Mouse (Mus musculus): ENCODE measurements around the gene Pigh. TPM values are rescaled to one million over a fixed set of nuclear protein-coding genes. Genes with fewer than 3 reads are reported as not detected.

The Pigh gene
- polyA plus RNA-seq, 1 experiment from 2014 or later, result 29.6 TPM

GRCm38 (mm10) chr12:79041436-79041835 lies 48.0 kb downstream of the Pigh start:
- Histone ChIP-seq H3K9me3 (ENCODE audit: control insufficient read depth, low read length) (no peaks in the 10 kb centered on the region), H3K27ac (ENCODE audit: low read depth, low read length) (no peak overlapping the region), H3K36me3 (ENCODE audit: control insufficient read depth, insufficient read depth, low read length) (no peaks in the 10 kb centered on the region), H3K27me3 (ENCODE audit: control insufficient read depth, insufficient read depth, low read length) (no peaks in the 10 kb centered on the region), H3K4me1 (ENCODE audit: control insufficient read depth, insufficient read depth, low read length) (no peaks in the 10 kb centered on the region), H3K9ac (ENCODE audit: low read length) (no peak overlapping the region), H3K4me2 (no peak overlapping the region), H3K4me3 (ENCODE audit: low read depth, low read length) (no peak overlapping the region)
- DNase-seq (ENCODE audit: low spot score, missing footprints) (no peak), ATAC-seq (ENCODE audit: low FRiP score) (no peak)

DNA sequence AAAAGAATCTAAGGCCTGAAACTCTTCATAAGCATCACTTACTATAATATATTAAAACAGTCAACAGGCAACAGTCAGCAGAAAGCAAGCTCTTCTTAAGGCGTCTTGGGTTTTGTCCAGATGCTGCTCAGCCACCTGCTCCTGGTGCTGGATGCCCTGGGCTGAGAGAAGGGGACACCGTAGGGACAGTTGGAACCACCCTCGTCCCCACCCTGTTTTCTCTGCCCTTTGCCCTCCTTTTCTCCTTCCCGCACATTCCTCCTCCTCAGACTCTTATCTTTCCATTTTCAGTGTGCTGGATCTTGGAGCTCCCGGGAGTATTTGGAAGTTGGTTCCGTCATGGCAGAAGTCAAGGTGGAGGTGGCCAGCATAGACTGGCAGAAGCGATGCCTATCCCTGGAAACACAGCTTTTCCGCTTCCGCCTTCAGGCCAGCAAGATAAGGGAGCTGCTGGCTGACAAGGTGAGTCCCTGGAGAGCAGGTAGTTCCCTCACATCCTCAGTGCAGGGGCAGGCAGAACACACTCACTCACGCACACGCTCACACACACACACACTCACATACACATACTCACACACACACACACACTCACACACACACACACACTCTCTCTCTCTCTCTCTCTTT lies 49.1 kb downstream of the Pigh start:
- Histone ChIP-seq H3K9ac (ENCODE audit: low read length) (no peak overlapping the region), H3K36me3 (ENCODE audit: control insufficient read depth, insufficient read depth, low read length) (no peaks in the 10 kb centered on the region), H3K27ac (ENCODE audit: low read depth, low read length) (no peak overlapping the region), H3K4me3 (ENCODE audit: low read depth, low read length) (no peak overlapping the region), H3K4me1 (ENCODE audit: control insufficient read depth, insufficient read depth, low read length) (0 out of 2 replicates have a peak, but pooled peaks cover 2% of the 10 kb centered on the region), H3K9me3 (ENCODE audit: control insufficient read depth, low read length) (no peaks in the 10 kb centered on the region), H3K4me2 (no peak overlapping the region), H3K27me3 (ENCODE audit: control insufficient read depth, insufficient read depth, low read length) (no peaks in the 10 kb centered on the region)
- no peak for ATAC-seq (ENCODE audit: low FRiP score)
- DNase-seq (ENCODE audit: low spot score, missing footprints), result no peak
- 87% methylated on average over 11 of the region's 11 CpGs for WGBS

GRCm38 (mm10) chr12:79039708-79040107 lies 49.7 kb downstream of the Pigh start:
- no peak for DNase-seq (ENCODE audit: low spot score, missing footprints)
- 0 out of 2 replicates have a peak, but pooled peaks cover 4% of the 10 kb centered on the region for H3K4me1 ChIP-seq (ENCODE audit: control insufficient read depth, insufficient read depth, low read length)
- no peak overlapping the region for H3K4me2 ChIP-seq
- H3K9ac ChIP-seq (ENCODE audit: low read length), result no peak overlapping the region
- no peaks in the 10 kb centered on the region for H3K27me3 ChIP-seq (ENCODE audit: control insufficient read depth, insufficient read depth, low read length)
- 70% methylated on average over 8 of the region's 8 CpGs for WGBS
- H3K36me3 ChIP-seq (ENCODE audit: control insufficient read depth, insufficient read depth, low read length), result no peaks in the 10 kb centered on the region
- no peak for ATAC-seq (ENCODE audit: low FRiP score)
- H3K9me3 ChIP-seq (ENCODE audit: control insufficient read depth, low read length), result no peaks in the 10 kb centered on the region
- no peak overlapping the region for H3K27ac ChIP-seq (ENCODE audit: low read depth, low read length)
- H3K4me3 ChIP-seq (ENCODE audit: low read depth, low read length), result no peak overlapping the region

DNA sequence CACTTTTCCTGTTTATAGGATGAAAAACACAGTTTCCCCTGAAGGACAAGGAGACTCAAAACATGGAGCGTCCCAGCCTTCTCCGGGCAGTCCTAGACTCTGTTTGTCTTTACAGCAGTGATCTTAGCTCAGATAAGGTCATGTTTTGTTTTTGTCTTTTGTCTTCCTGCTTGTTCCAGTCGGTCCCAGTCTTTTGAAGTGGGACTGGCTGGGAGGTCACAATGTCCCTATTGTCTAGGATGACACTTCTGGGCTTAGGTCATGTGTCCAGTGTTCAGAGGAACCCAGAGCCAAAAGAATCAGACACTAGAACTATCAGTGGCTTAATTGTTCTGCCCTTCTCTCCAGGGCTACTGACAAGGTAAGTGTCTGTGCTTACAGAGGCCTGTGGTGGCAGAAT lies 54.1 kb downstream of the Pigh start:
- DNase-seq (ENCODE audit: low spot score, missing footprints) (no peak), ATAC-seq (ENCODE audit: low FRiP score) (no peak)
- no peaks in the 10 kb centered on the region for H3K36me3 ChIP-seq (ENCODE audit: control insufficient read depth, insufficient read depth, low read length)
- no peak overlapping the region for H3K4me2 ChIP-seq
- 11% methylated on average over 3 of the region's 3 CpGs for WGBS
- no peaks in the 10 kb centered on the region for H3K9me3 ChIP-seq (ENCODE audit: control insufficient read depth, low read length)
- no peak overlapping the region for H3K27ac ChIP-seq (ENCODE audit: low read depth, low read length)
- no peaks in the 10 kb centered on the region for H3K27me3 ChIP-seq (ENCODE audit: control insufficient read depth, insufficient read depth, low read length)
- H3K4me1 ChIP-seq (ENCODE audit: control insufficient read depth, insufficient read depth, low read length), result 0 out of 2 replicates have a peak, but pooled peaks cover 4% of the 10 kb centered on the region
- no peak overlapping the region for H3K9ac ChIP-seq (ENCODE audit: low read length)
- H3K4me3 ChIP-seq (ENCODE audit: low read depth, low read length), result no peak overlapping the region

DNA sequence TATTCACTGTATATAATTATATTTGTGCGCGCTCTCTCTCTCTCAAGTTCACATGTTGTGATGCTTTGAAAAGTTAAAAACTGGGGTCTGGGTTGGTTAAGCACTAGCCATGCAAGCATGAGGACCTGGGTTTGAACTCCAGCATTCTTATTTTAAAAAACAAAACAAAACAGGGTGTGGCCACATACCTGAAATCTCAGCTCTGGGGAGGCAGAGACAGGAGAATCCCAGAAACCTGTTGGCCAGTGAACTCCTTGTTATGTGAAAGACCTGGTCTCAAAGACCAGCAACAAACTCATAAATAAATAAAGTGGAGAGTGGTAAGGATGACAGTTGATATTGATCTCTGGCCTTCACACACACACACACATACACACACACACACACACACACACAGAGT lies 55.1 kb downstream of the Pigh start:
- ATAC-seq (ENCODE audit: low FRiP score) (no peak), DNase-seq (ENCODE audit: low spot score, missing footprints) (no peak)
- no peak overlapping the region for H3K4me2 ChIP-seq
- no peak overlapping the region for H3K9ac ChIP-seq (ENCODE audit: low read length)
- 0 out of 2 replicates have a peak, but pooled peaks cover 4% of the 10 kb centered on the region for H3K4me1 ChIP-seq (ENCODE audit: control insufficient read depth, insufficient read depth, low read length)
- H3K27me3 ChIP-seq (ENCODE audit: control insufficient read depth, insufficient read depth, low read length), result no peaks in the 10 kb centered on the region
- WGBS, result 98% methylated on average over 2 of the region's 2 CpGs
- no peaks in the 10 kb centered on the region for H3K36me3 ChIP-seq (ENCODE audit: control insufficient read depth, insufficient read depth, low read length)
- H3K27ac ChIP-seq (ENCODE audit: low read depth, low read length), result no peak overlapping the region
- no peak overlapping the region for H3K4me3 ChIP-seq (ENCODE audit: low read depth, low read length)
- no peaks in the 10 kb centered on the region for H3K9me3 ChIP-seq (ENCODE audit: control insufficient read depth, low read length)

Other genes starting within 250 kb of the Pigh start
- 106 and 122 TPM in 2 replicates for gene Atp6v1d, start 228.0 kb downstream of the Pigh start, polyA plus RNA-seq (2014; fragmentation: Nextera tagmentation; extraction: Ambion mirVana)
- gene Eif2s1, start 227.8 kb downstream of the Pigh start, polyA plus RNA-seq (2014; fragmentation: Nextera tagmentation; extraction: Ambion mirVana), result 249 and 250 TPM in 2 replicates
- 2.9 and 3.9 TPM in 2 replicates for gene Plek2, start 182.7 kb downstream of the Pigh start, polyA plus RNA-seq (2014; fragmentation: Nextera tagmentation; extraction: Ambion mirVana)
- gene Tmem229b, start 82.0 kb downstream of the Pigh start, polyA plus RNA-seq (2014; fragmentation: Nextera tagmentation; extraction: Ambion mirVana), result 6.0 and 6.4 TPM in 2 replicates
- gene Plekhh1, start 60.5 kb downstream of the Pigh start, polyA plus RNA-seq (2014; fragmentation: Nextera tagmentation; extraction: Ambion mirVana), result 6.4 and 6.8 TPM in 2 replicates
- gene Arg2, start 41.1 kb upstream of the Pigh start, polyA plus RNA-seq (2014; fragmentation: Nextera tagmentation; extraction: Ambion mirVana), result 4.1 and 5.5 TPM in 2 replicates
- 101 and 106 TPM in 2 replicates for gene Vti1b, start 83.0 kb upstream of the Pigh start, polyA plus RNA-seq (2014; fragmentation: Nextera tagmentation; extraction: Ambion mirVana)
- 28.9 and 31.1 TPM in 2 replicates for gene Rdh11, start 102.6 kb upstream of the Pigh start, polyA plus RNA-seq (2014; fragmentation: Nextera tagmentation; extraction: Ambion mirVana)
- gene Rdh12, start 119.3 kb upstream of the Pigh start, polyA plus RNA-seq (2014; fragmentation: Nextera tagmentation; extraction: Ambion mirVana), result 1.4 and 1.9 TPM in 2 replicates
- 11.5 and 12.9 TPM in 2 replicates for gene Zfyve26, start 206.7 kb upstream of the Pigh start, polyA plus RNA-seq (2014; fragmentation: Nextera tagmentation; extraction: Ambion mirVana)
- gene Rad51b, start 207.6 kb upstream of the Pigh start, polyA plus RNA-seq (2014; fragmentation: Nextera tagmentation; extraction: Ambion mirVana), result 6.9 and 8.4 TPM in 2 replicates

All from midbrain, embryonic 11.5 days (tissue).